Mouse (Mus musculus) midbrain, embryonic 15.5 days (tissue): ENCODE measurements around the gene Kremen1. TPM values are rescaled to one million over a fixed set of nuclear protein-coding genes. Genes with fewer than 3 reads are reported as not detected.

Experiments
- ATAC-seq: fragments of 200-750 bp; cut with Nextera tagmentation; replicated peaks from 2 replicates; pipeline ENCODE4 v1.8.0; 2017; ENCODE audit warnings: moderate TSS enrichment
- H3K27ac ChIP-seq: fragments of 300-500 bp; sonication (generic); 2 replicates; pipeline ENCODE4 v1.5.1; 2015; ENCODE audit warnings: mild to moderate bottlenecking, inconsistent platforms
- H3K27me3 ChIP-seq: fragments of 300-500 bp; sonication (generic); replicated peaks from 2 replicates; pipeline ENCODE4 v1.6.1; 2015; ENCODE audit warnings: inconsistent platforms
- H3K36me3 ChIP-seq: fragments of 300-500 bp; sonication (generic); replicated peaks from 2 replicates; pipeline ENCODE4 v1.6.1; 2015; ENCODE audit warnings: inconsistent platforms
- H3K4me1 ChIP-seq: fragments of 300-500 bp; sonication (generic); 2 replicates; pipeline ENCODE4 v1.6.1; 2015; ENCODE audit warnings: inconsistent platforms
- H3K4me2 ChIP-seq: fragments of 300-500 bp; sonication (generic); 2 replicates; pipeline ENCODE4 v1.6.1; 2015; ENCODE audit warnings: inconsistent platforms, mild to moderate bottlenecking, moderate library complexity
- H3K4me3 ChIP-seq: fragments of 300-500 bp; sonication (generic); 2 replicates; pipeline ENCODE4 v1.5.1; 2015; ENCODE audit warnings: mild to moderate bottlenecking, inconsistent platforms
- H3K9ac ChIP-seq: fragments of 300-500 bp; sonication (generic); 2 replicates; pipeline ENCODE4 v1.6.1; 2015; ENCODE audit warnings: mild to moderate bottlenecking, inconsistent platforms
- H3K9me3 ChIP-seq: fragments of 300-500 bp; sonication (generic); 2 replicates; pipeline ENCODE4 v1.6.1; 2016; ENCODE audit warnings: inconsistent platforms
- WGBS: fragments of 180-500 bp; shearing (Covaris S2); methylation state at CpG from one replicate; pipeline ENCODE4 v1.1.7; 2015; ENCODE audit warnings: mixed read lengths; 5-methylcytosine and 5-hydroxymethylcytosine counted together
- polyA plus RNA-seq: library from polyadenylated mRNA; unstranded; fragments of >200 nt; fragmentation: Nextera tagmentation; extraction: Ambion mirVana; gene quantifications from 2 replicates; pipeline ENCODE4 v1.2.1, GENCODE M21; 2015

Gene Kremen1
- polyA plus RNA-seq, 1 experiment from 2014 or later, result 5.2 TPM

DNA sequence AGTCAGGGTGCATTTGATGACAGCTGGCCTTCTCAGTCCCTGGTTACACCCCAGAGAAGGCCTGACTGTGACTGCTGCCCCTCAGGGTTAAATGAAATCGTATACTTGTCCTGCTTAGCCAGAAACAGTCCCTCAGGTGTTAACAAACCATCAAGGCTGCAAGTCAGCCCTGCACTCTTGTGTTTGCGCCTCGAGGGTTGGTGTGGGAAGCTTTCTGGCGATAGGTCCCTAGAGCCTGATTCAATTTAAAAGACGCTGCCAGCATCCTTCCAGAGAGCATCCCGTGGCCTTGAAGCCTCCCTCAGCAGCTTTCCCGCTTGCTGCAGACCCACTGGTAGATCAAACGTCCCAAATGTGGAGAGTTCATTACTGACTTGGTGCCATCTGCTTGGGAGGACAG is 82.0 kb downstream of the Kremen1 start:
- Histone ChIP-seq H3K4me2 (no peak overlapping the region), H3K4me1 (peaks cover 4% of the 10 kb centered on the region; the same call in 1 of the 2 replicates), H3K27me3 (no peaks in the 10 kb centered on the region), H3K36me3 (no peaks in the 10 kb centered on the region), H3K9me3 (no peaks in the 10 kb centered on the region), H3K9ac (no peak overlapping the region), H3K4me3 (no peak overlapping the region), H3K27ac (no peak overlapping the region)
- no peak for ATAC-seq
- WGBS, result 26% methylated on average over 8 of the region's 8 CpGs

DNA sequence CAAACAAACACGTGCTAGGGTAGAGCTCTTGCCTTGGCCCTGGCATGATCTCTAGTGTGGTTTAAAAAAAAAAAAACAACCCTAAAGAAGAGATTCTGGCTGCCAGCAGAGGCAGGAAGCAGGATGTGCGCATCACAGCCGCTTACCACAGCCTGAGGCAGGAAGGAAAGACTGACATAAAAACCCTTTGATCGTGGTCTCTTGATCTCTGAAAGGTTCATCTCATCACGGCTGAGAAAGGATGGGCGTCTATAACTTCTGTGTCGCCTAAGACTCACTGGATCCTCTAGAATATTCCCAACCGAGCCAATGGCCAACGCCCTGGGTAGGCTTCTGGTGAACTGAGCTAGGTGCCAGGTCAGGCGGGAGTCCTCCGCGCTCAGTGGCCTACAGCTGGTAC is 84.2 kb downstream of the Kremen1 start:
- Histone ChIP-seq H3K4me3 (no peak overlapping the region), H3K9me3 (no peaks in the 10 kb centered on the region), H3K4me2 (no peak overlapping the region), H3K4me1 (no peaks in the 10 kb centered on the region), H3K9ac (no peak overlapping the region), H3K27me3 (no peaks in the 10 kb centered on the region), H3K36me3 (no peaks in the 10 kb centered on the region), H3K27ac (no peak overlapping the region)
- WGBS, result 82% methylated on average over 12 of the region's 12 CpGs
- no peak for ATAC-seq

DNA sequence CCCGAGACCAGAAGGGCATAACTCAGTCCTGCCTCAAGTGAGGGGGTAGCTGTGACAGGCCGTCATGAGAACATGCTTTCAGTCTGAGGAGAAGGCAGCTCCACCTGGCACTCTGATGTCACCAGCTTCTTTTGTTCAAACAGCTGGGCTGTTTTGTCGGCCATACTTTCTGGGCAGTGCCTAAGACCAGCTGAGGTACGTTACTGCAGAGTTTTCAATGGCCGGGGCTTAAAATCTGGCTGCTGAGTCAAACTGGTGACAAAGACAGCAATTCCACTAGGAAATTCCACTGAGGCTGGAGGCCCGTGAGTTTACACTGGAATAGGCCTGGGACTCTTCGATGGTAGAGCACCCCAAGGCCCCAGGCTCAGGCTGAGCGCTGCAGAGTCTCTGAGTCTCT is 84.7 kb downstream of the Kremen1 start:
- no peaks in the 10 kb centered on the region for H3K4me1 ChIP-seq
- no peak overlapping the region for H3K4me3 ChIP-seq
- no peak overlapping the region for H3K4me2 ChIP-seq
- no peak overlapping the region for H3K27ac ChIP-seq
- no peak overlapping the region for H3K9ac ChIP-seq
- no peaks in the 10 kb centered on the region for H3K9me3 ChIP-seq
- no peaks in the 10 kb centered on the region for H3K36me3 ChIP-seq
- ATAC-seq, result no peak
- 72% methylated on average over 8 of the region's 8 CpGs for WGBS
- H3K27me3 ChIP-seq, result no peaks in the 10 kb centered on the region

DNA sequence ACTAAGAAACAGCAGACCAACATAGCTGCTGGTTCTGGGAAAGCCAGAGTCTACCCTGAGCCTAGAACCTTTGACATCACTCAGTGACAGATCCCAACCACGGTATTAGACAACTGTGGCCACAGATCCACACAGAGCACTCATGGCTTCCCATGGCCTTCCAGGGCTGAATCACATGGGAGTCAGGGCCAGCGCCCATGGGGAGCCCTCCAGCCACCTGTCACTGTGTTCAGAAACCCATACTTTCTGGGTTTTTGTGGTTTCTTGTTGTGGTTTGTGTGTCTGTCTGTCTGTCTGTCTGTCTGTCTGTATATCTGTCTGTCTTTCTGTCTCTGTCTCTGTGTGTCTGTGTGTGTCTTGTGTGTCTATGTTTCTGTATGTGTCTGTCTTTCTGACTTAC is 85.5 kb downstream of the Kremen1 start:
- 85% methylated on average over 2 of the region's 2 CpGs for WGBS
- no peak overlapping the region for H3K4me2 ChIP-seq

DNA sequence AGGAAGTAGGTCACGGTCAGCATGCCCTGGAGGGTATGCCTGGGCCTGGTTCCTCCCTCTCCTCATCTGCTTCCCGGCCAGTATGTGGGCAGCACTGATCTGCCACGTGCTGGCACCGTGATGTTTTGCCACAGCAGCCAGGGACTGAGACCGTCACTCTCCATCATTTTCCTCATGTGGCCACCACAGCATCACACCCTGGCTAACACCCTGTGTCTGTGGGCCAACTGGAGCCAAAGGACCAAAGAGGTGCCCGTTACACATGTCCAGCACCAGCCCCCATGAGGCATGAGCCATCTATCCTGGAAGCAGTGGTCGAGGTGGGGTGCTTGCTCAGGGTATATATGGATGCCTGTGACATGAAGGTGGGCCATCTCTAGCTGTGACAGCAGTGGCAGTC is 86.2 kb downstream of the Kremen1 start:
- Histone ChIP-seq H3K4me3 (no peak overlapping the region), H3K9me3 (no peaks in the 10 kb centered on the region), H3K27me3 (no peaks in the 10 kb centered on the region), H3K36me3 (no peaks in the 10 kb centered on the region), H3K9ac (no peak overlapping the region), H3K4me2 (no peak overlapping the region), H3K27ac (no peak overlapping the region), H3K4me1 (no peaks in the 10 kb centered on the region)
- no peak for ATAC-seq
- WGBS, result 87% methylated on average over 7 of the region's 7 CpGs

More for the DNA sequence above, 85.5 kb downstream of the Kremen1 start:
- Histone ChIP-seq H3K4me1 (no peaks in the 10 kb centered on the region), H3K4me3 (no peak overlapping the region), H3K27ac (no peak overlapping the region), H3K9ac (no peak overlapping the region), H3K27me3 (no peaks in the 10 kb centered on the region), H3K9me3 (no peaks in the 10 kb centered on the region), H3K36me3 (no peaks in the 10 kb centered on the region)
- ATAC-seq, result no peak

DNA sequence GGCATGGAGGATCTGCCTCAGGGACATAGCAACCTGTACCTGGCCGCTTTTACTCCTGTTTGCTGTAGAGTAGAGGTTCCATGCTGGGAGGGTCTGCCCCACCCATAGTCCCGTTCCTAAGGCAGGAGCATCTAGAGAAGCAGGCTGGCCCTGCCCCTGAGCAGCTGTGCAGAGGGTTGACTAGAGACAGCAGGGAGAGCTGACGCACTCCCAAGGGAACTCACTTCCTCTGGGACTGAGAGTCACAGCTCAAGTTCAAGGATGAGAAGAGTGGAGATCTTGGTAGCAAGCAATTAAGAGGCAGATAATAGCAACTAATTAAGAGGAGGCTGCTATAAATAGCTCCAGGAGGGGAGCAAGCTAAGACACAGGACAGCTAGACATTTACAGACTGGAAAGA is 88.5 kb downstream of the Kremen1 start:
- no peak overlapping the region for H3K27ac ChIP-seq
- no peak overlapping the region for H3K9ac ChIP-seq
- no peak overlapping the region for H3K4me2 ChIP-seq
- no peaks in the 10 kb centered on the region for H3K36me3 ChIP-seq
- no peaks in the 10 kb centered on the region for H3K27me3 ChIP-seq
- H3K9me3 ChIP-seq, result no peaks in the 10 kb centered on the region
- H3K4me3 ChIP-seq, result no peak overlapping the region
- no peaks in the 10 kb centered on the region for H3K4me1 ChIP-seq
- no peak for ATAC-seq
- 57% methylated on average over 3 of the region's 3 CpGs for WGBS

DNA sequence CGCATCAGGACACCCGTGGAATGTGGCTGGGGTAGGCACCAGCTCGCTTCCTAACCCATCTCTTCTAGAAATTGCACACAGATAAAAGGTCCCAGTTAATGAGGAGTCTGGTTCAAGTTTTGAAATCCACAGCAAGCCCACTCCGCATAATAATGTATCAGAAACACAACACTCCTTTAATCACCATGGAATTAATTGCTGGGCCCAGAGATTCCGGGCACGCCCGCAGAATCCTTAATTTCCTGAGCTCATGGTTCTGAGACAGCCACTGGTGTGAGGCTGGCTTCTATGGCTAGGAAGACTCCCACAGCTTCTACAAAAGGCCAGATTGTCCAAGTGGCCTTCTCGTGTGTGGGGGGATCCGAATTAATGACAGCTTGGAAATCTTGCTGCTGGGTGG is 94.0 kb downstream of the Kremen1 start:
- Histone ChIP-seq H3K36me3 (no peaks in the 10 kb centered on the region), H3K9ac (no peak overlapping the region), H3K27ac (peak overlapping the region; percentile 13), H3K4me2 (no peak overlapping the region), H3K4me3 (no peak overlapping the region), H3K27me3 (no peaks in the 10 kb centered on the region), H3K9me3 (no peaks in the 10 kb centered on the region), H3K4me1 (peaks cover 10% of the 10 kb centered on the region; the same call in 1 of the 2 replicates)
- 51% methylated on average over 9 of the region's 9 CpGs for WGBS
- peak; percentile 52; the same call in 1 of the 2 replicates for ATAC-seq

DNA sequence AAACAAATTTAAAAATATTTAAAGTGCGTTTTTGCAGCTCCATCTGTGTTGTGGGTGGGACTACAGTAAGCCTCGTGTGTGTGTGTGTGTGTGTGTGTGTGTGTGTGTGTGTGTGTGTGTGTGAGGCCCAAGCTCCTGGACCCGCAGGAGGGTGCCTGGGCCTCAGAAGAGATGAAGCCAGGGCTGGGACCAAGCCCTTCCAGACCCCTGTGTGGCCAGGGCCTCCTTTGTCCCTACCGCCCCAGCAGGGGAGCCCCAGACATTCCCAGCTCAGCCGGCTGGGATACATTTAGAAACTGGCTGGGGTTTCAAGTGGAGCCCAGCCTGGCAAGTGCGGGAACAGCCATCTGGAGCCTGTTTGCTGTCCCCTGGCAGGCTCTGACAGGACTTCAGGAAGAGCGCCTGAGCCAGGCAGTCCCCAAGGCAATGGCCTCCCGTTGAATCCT is 95.9 kb downstream of the Kremen1 start:
- ATAC-seq, result no peak

DNA sequence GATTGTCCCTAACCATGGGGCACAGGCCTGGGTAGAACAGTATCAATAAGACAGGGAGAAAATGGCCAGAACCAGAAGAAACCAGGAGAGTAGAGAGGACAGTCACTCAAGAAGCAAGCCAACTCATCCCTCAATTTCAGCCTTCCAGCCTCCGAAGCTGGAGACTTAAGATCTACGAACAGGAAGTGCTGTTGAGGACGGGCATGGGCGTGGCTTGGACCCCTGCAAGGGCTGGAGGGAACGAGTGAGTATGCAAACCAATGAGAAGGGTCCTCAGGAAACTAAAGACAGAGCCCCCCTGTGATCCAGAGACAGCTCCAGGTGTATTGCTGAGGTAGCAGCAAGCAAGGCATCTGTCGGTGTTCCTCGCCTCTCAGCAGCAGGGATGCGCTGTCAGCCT is 97.0 kb downstream of the Kremen1 start:
- 23% methylated on average over 8 of the region's 8 CpGs for WGBS

More for the DNA sequence above, 95.9 kb downstream of the Kremen1 start:
- Histone ChIP-seq H3K4me3 (no peak overlapping the region), H3K27me3 (no peaks in the 10 kb centered on the region), H3K36me3 (no peaks in the 10 kb centered on the region), H3K9me3 (no peaks in the 10 kb centered on the region), H3K9ac (no peak overlapping the region), H3K4me1 (peaks cover 10% of the 10 kb centered on the region; the same call in 1 of the 2 replicates), H3K27ac (no peak overlapping the region), H3K4me2 (no peak overlapping the region)
- 16% methylated on average over 8 of the region's 8 CpGs for WGBS

DNA sequence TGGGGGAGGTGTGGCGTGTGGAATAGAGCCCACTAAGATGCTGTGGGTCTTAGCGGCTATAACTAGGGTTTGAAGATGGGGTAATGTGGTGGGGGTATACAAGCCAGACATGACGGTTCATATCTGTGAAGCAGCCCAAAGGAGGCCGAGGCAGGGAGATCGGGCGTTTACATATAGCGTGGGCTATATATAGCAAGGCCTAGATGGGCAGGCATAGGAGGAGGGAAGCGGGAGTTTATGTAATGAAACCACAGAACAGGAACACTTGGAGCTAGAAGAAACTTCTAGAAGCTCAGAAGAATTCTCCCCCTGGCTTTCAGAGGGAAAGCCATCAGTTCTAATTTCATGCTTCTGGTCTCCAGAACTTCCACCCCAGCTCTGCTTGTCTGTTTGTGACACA is 97.9 kb downstream of the Kremen1 start:
- Histone ChIP-seq H3K4me3 (no peak overlapping the region), H3K27ac (no peak overlapping the region), H3K4me1 (peaks cover 10% of the 10 kb centered on the region; the same call in 1 of the 2 replicates), H3K36me3 (no peaks in the 10 kb centered on the region), H3K9me3 (no peaks in the 10 kb centered on the region), H3K4me2 (no peak overlapping the region), H3K9ac (no peak overlapping the region), H3K27me3 (no peaks in the 10 kb centered on the region)
- ATAC-seq, result no peak
- WGBS, result 95% methylated on average over 8 of the region's 8 CpGs

More for the DNA sequence above, 97.0 kb downstream of the Kremen1 start:
- H3K4me3 ChIP-seq, result no peak overlapping the region
- ATAC-seq, result no peak
- no peak overlapping the region for H3K4me2 ChIP-seq
- peaks cover 10% of the 10 kb centered on the region; the same call in 1 of the 2 replicates for H3K4me1 ChIP-seq
- H3K36me3 ChIP-seq, result no peaks in the 10 kb centered on the region
- no peaks in the 10 kb centered on the region for H3K9me3 ChIP-seq
- H3K27me3 ChIP-seq, result no peaks in the 10 kb centered on the region
- no peak overlapping the region for H3K9ac ChIP-seq
- no peak overlapping the region for H3K27ac ChIP-seq

DNA sequence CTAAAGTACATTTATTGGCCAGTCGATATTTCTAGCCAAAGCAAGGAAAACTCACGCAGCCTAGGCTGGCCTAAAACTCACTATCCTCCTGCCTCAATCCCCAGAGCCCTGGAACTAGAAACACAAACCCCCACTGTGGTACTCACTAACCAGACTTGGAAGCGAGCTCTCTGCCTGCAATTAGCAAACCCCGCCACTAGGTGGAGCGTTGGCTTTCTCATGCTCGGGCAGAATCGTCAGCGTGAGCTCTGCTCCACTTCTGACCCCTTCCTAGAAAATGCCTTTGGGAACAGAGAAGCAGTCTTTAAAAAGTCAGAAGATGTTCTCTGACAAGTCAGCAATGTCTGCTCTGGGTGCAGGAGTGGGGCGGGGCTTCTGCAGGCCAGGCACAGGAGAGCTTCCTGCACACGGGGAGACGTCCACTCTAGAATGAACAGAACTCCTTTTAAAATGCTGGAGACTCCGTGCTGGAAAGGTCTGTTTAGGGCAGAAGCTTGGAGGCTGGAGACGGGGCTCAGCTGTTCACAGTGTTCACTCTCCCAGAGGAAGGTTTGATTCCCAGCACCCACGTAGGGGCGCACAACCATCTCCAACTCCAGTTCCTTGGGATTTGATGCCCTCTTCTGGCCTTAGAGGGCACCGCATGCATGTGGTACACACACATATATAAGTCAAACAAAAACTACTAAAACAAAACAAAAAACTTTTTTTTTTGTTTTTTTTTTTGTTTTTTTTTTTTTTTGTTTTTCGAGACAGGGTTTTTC is 100.5 kb downstream of the Kremen1 start:
- WGBS, result 72% methylated on average over 17 of the region's 17 CpGs
- Histone ChIP-seq H3K4me3 (no peak overlapping the region), H3K36me3 (no peaks in the 10 kb centered on the region), H3K27me3 (no peaks in the 10 kb centered on the region), H3K9ac (no peak overlapping the region), H3K4me2 (no peak overlapping the region), H3K9me3 (no peaks in the 10 kb centered on the region), H3K4me1 (peaks cover 7% of the 10 kb centered on the region; the same call in 1 of the 2 replicates), H3K27ac (no peak overlapping the region)
- ATAC-seq, result no peak

DNA sequence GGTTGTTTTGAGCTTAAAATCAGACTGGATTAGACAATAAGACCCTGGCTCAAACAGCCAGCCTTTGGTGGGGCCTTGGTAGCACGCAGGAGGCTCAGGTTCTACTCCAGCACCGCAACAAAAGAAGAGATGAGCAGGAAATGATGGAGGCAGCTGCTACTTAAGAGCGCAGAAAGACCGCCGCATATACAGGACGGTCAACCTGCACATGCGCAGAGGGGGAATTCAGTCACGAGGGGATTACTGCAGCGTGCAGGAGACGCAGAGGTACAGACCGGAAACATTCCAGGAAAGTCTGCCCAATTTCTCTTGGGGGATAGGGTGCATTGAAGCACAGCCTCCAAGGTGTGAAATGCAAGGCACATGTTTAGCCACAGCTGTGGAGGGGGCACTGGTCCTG is 103.3 kb downstream of the Kremen1 start:
- Histone ChIP-seq H3K27ac (no peak overlapping the region), H3K4me3 (no peak overlapping the region), H3K4me2 (no peak overlapping the region), H3K36me3 (no peaks in the 10 kb centered on the region), H3K9me3 (no peaks in the 10 kb centered on the region), H3K4me1 (0 out of 2 replicates have a peak, but pooled peaks cover 5% of the 10 kb centered on the region), H3K9ac (no peak overlapping the region), H3K27me3 (no peaks in the 10 kb centered on the region)
- WGBS, result 80% methylated on average over 11 of the region's 11 CpGs
- ATAC-seq, result no peak
